20 mouse cellular contexts compared by ENCODE assay signal in genomic region chr1:87709661-87710270, GRCm38 (mm10). TPM values are rescaled to one million over a fixed set of nuclear protein-coding genes. Genes with fewer than 3 reads are reported as not detected.
DNase-seq lines count a peak whose midpoint lies in the region; ATAC-seq and TF ChIP-seq lines count a peak whose summit lies in the region.
"Had no signal": no experiment of that assay in that cellular context is flagged by ENCODE, and none has a peak within 500 bp of the region (broad histone marks: within the 10 kb centered on the region; RNA-seq: fewer than 3 reads in every experiment).

No protein-coding gene starts in this region.

- no peaks in the 10 kb centered on the region for H3K27me3 ChIP-seq in hindbrain, embryonic 14.5 days (ENCODE audit: control insufficient read depth, insufficient read depth, low read length)
- no peaks in the 10 kb centered on the region for H3K27me3 ChIP-seq in hindbrain, embryonic 11.5 days (ENCODE audit: control insufficient read depth, insufficient read depth, low read length)
- H3K27me3 ChIP-seq in liver, embryonic 13.5 days: no peaks in the 10 kb centered on the region
- H3K27me3 ChIP-seq in liver, embryonic 11.5 days (replicated peaks; ENCODE audit: control insufficient read depth, insufficient read depth, low read length): no peaks in the 10 kb centered on the region
- H3K27me3 ChIP-seq in midbrain, embryonic 15.5 days (replicated peaks): no peaks in the 10 kb centered on the region
- H3K27me3 ChIP-seq: kidney, embryonic 15.5 days; midbrain, embryonic 12.5 days had no signal

- H3K9me3 ChIP-seq in hindbrain, embryonic 14.5 days (ENCODE audit: control insufficient read depth, low read length): no peaks in the 10 kb centered on the region
- no peaks in the 10 kb centered on the region for H3K9me3 ChIP-seq in hindbrain, embryonic 11.5 days (ENCODE audit: control insufficient read depth, low read length)
- no peaks in the 10 kb centered on the region for H3K9me3 ChIP-seq in liver, embryonic 13.5 days (replicated peaks)
- H3K9me3 ChIP-seq in liver, embryonic 11.5 days (ENCODE audit: control insufficient read depth, low read length): no peaks in the 10 kb centered on the region
- no peaks in the 10 kb centered on the region for H3K9me3 ChIP-seq in midbrain, embryonic 15.5 days
- H3K9me3 ChIP-seq: embryonic facial prominence, embryonic 10.5 days; kidney, embryonic 15.5 days; limb, embryonic 13.5 days had no signal

- no peak for DNase-seq in hindbrain, embryonic 14.5 days (ENCODE audit: low spot score)
- no peak for DNase-seq in hindbrain, embryonic 11.5 days (ENCODE audit: low spot score)
- no peak for DNase-seq in liver, embryonic 13.5 days
- no peak for DNase-seq in liver, embryonic 11.5 days (ENCODE audit: low spot score)
- DNase-seq: adrenal gland, postnatal 36 days; cerebellum, adult 2 months; gastrocnemius, postnatal 10 days; heart, adult 18-20 months; kidney, postnatal 4 days; lung, embryonic 14.5 days; lung, postnatal 36 days had no signal

- H3K4me3 ChIP-seq in hindbrain, embryonic 14.5 days (replicated peaks; ENCODE audit: low read length): no peak overlapping the region
- H3K4me3 ChIP-seq in hindbrain, embryonic 11.5 days (ENCODE audit: low read depth, low read length): no peak overlapping the region
- no peak overlapping the region for H3K4me3 ChIP-seq in liver, embryonic 13.5 days (replicated peaks)
- no peak overlapping the region for H3K4me3 ChIP-seq in liver, embryonic 11.5 days (ENCODE audit: low read depth, low read length)
- no peak overlapping the region for H3K4me3 ChIP-seq in cortical plate, adult 2 months (ENCODE audit: insufficient read depth, low read length)
- no peak overlapping the region for H3K4me3 ChIP-seq in midbrain, embryonic 15.5 days
- H3K4me3 ChIP-seq: embryonic facial prominence, embryonic 10.5 days; kidney, embryonic 15.5 days; limb, embryonic 13.5 days; midbrain, embryonic 12.5 days had no signal

- ATAC-seq in hindbrain, embryonic 14.5 days (ENCODE audit: low FRiP score): no peak
- ATAC-seq in hindbrain, embryonic 11.5 days (ENCODE audit: low FRiP score): no peak
- ATAC-seq in liver, embryonic 13.5 days (ENCODE audit: low read depth): no peak
- no peak for ATAC-seq in liver, embryonic 11.5 days (replicated peaks; ENCODE audit: low FRiP score)
- peak; percentile 85 for ATAC-seq in midbrain, embryonic 15.5 days (replicated peaks)
- no peak for ATAC-seq in erythroid progenitor cell, adult 5-6 weeks (replicated peaks; ENCODE audit: low FRiP score, poor library complexity, severe bottlenecking)
- ATAC-seq: intestine, postnatal 0 days had no signal

- no peaks in the 10 kb centered on the region for H3K4me1 ChIP-seq in hindbrain, embryonic 14.5 days (replicated peaks; ENCODE audit: control insufficient read depth, insufficient read depth, low read length)
- no peaks in the 10 kb centered on the region for H3K4me1 ChIP-seq in hindbrain, embryonic 11.5 days (replicated peaks; ENCODE audit: control insufficient read depth, insufficient read depth, low read length)
- peaks cover 86% of the 10 kb centered on the region for H3K4me1 ChIP-seq in liver, embryonic 13.5 days (replicated peaks)
- peaks cover 11% of the 10 kb centered on the region for H3K4me1 ChIP-seq in liver, embryonic 11.5 days (replicated peaks; ENCODE audit: control insufficient read depth, insufficient read depth, low read length)
- H3K4me1 ChIP-seq in cortical plate, adult 2 months (ENCODE audit: control insufficient read depth, insufficient read depth, low read length): peaks cover 15% of the 10 kb centered on the region
- peaks cover 7% of the 10 kb centered on the region for H3K4me1 ChIP-seq in midbrain, embryonic 15.5 days
- H3K4me1 ChIP-seq: kidney, embryonic 15.5 days; limb, embryonic 13.5 days had no signal

- WGBS in hindbrain, embryonic 14.5 days: 80% methylated on average over 7 of the region's 7 CpGs
- WGBS in hindbrain, embryonic 11.5 days: 83% methylated on average over 7 of the region's 7 CpGs
- 83% methylated on average over 7 of the region's 7 CpGs for WGBS in liver, embryonic 13.5 days (ENCODE audit: insufficient replicate concordance)
- WGBS in liver, embryonic 11.5 days: 82% methylated on average over 7 of the region's 7 CpGs
- WGBS in midbrain, embryonic 15.5 days: 68% methylated on average over 7 of the region's 7 CpGs

- peak overlapping the region; percentile 32; the same call in 1 of the 2 replicates for H3K27ac ChIP-seq in hindbrain, embryonic 14.5 days
- H3K27ac ChIP-seq in hindbrain, embryonic 11.5 days (ENCODE audit: low read depth, low read length): no peak overlapping the region
- peak overlapping the region; percentile 93 for H3K27ac ChIP-seq in liver, embryonic 13.5 days
- no peak overlapping the region for H3K27ac ChIP-seq in liver, embryonic 11.5 days (ENCODE audit: low read depth, low read length)
- peak overlapping the region; percentile 93 for H3K27ac ChIP-seq in cortical plate, adult 2 months (ENCODE audit: insufficient read depth, low read length)
- H3K27ac ChIP-seq in midbrain, embryonic 15.5 days: peak overlapping the region; percentile 78
- H3K27ac ChIP-seq: embryonic facial prominence, embryonic 10.5 days; kidney, embryonic 15.5 days; limb, embryonic 13.5 days; midbrain, embryonic 12.5 days; stomach, postnatal 0 days had no signal

- H3K4me2 ChIP-seq in hindbrain, embryonic 14.5 days (replicated peaks): no peak overlapping the region
- H3K4me2 ChIP-seq in hindbrain, embryonic 11.5 days (replicated peaks; ENCODE audit: low read depth, low read length): no peak overlapping the region
- no peak overlapping the region for H3K4me2 ChIP-seq in liver, embryonic 13.5 days
- no peak overlapping the region for H3K4me2 ChIP-seq in liver, embryonic 11.5 days
- H3K4me2 ChIP-seq in midbrain, embryonic 15.5 days: no peak overlapping the region
- H3K4me2 ChIP-seq: kidney, embryonic 15.5 days; limb, embryonic 13.5 days; lung, embryonic 14.5 days; midbrain, embryonic 12.5 days had no signal

- no peaks in the 10 kb centered on the region for H3K36me3 ChIP-seq in hindbrain, embryonic 14.5 days (replicated peaks; ENCODE audit: control insufficient read depth, insufficient read depth)
- H3K36me3 ChIP-seq in hindbrain, embryonic 11.5 days (ENCODE audit: control insufficient read depth, insufficient read depth, low read length): no peaks in the 10 kb centered on the region
- H3K36me3 ChIP-seq in liver, embryonic 13.5 days: peaks cover 42% of the 10 kb centered on the region
- H3K36me3 ChIP-seq in liver, embryonic 11.5 days (ENCODE audit: control insufficient read depth, insufficient read depth, low read length): peaks cover 6% of the 10 kb centered on the region; the same call in 1 of the 2 replicates
- H3K36me3 ChIP-seq in midbrain, embryonic 15.5 days (replicated peaks): no peaks in the 10 kb centered on the region
- H3K36me3 ChIP-seq: embryonic facial prominence, embryonic 10.5 days; kidney, embryonic 15.5 days; limb, embryonic 13.5 days; midbrain, embryonic 12.5 days had no signal

- TF ChIP-seq CTCF in cortical plate, adult 2 months (IDR thresholded peaks at IDR 0.05; ENCODE audit: extremely low read depth, insufficient read depth, low read length): no peak

- no peak overlapping the region for H3K9ac ChIP-seq in hindbrain, embryonic 14.5 days
- H3K9ac ChIP-seq in hindbrain, embryonic 11.5 days (ENCODE audit: low read depth, low read length): no peak overlapping the region
- H3K9ac ChIP-seq in liver, embryonic 13.5 days: 0 out of 2 replicates have a peak overlapping the region, but pooled peaks have one; percentile 15
- H3K9ac ChIP-seq in liver, embryonic 11.5 days (ENCODE audit: low read depth, low read length): no peak overlapping the region
- H3K9ac ChIP-seq in midbrain, embryonic 15.5 days: no peak overlapping the region
- H3K9ac ChIP-seq: kidney, embryonic 15.5 days; limb, embryonic 13.5 days; lung, embryonic 14.5 days; midbrain, embryonic 12.5 days had no signal

- TF ChIP-seq POLR2A in cortical plate, adult 2 months (IDR thresholded peaks at IDR 0.05; ENCODE audit: extremely low read depth, insufficient read depth, low read length): no peak

RNA-seq across cellular contexts. Expression of gene Atg16l1, which starts 45.9 kb away (rescaled TPM):
- 66.8 and 79.4 TPM in 2 replicates for polyA plus RNA-seq in hindbrain, embryonic 14.5 days (2014; fragmentation: Nextera tagmentation; extraction: Ambion mirVana)
- polyA plus RNA-seq in hindbrain, embryonic 11.5 days (2014; fragmentation: Nextera tagmentation; extraction: Ambion mirVana): 37.8 and 39.7 TPM in 2 replicates
- 14.5 and 15.3 TPM in 2 replicates for polyA plus RNA-seq in liver, embryonic 13.5 days (2015; fragmentation: Nextera tagmentation; extraction: Ambion mirVana)
- polyA plus RNA-seq in liver, embryonic 11.5 days (2014; fragmentation: Nextera tagmentation; extraction: Ambion mirVana): 27.3 and 29.4 TPM in 2 replicates
- 76.2 and 79.2 TPM in 2 replicates for polyA plus RNA-seq in cortical plate, adult 2 months (2012; rRNA removed)
- polyA plus RNA-seq in midbrain, embryonic 15.5 days (2015; fragmentation: Nextera tagmentation; extraction: Ambion mirVana): 74.2 and 84.0 TPM in 2 replicates
- 30.2 and 44.0 TPM in 2 replicates for total RNA-seq in erythroid progenitor cell, adult 5-6 weeks (2015; ENCODE audit: low replicate concordance)
- total RNA-seq in erythroid progenitor cell, adult 5-6 weeks (2017; ENCODE audit: low replicate concordance): 79.1 and 166 TPM in 2 replicates

Comparison
In these comparisons a context has a peak if more than half of its experiments do, and no peak if none do; other contexts are left out.
1. H3K27ac ChIP-seq: peak in hindbrain, embryonic 14.5 days (single experiment), liver, embryonic 13.5 days (single experiment), cortical plate, adult 2 months (single experiment) and midbrain, embryonic 15.5 days (single experiment); none in hindbrain, embryonic 11.5 days (single experiment) and liver, embryonic 11.5 days (single experiment).